Mouse (Mus musculus) embryonic facial prominence, embryonic 11.5 days (tissue): ENCODE results near the gene Relb. TPM values are rescaled to one million over a fixed set of nuclear protein-coding genes. Genes with fewer than 3 reads are reported as not detected.

Source experiments
- polyA plus RNA-seq: library from polyadenylated mRNA; unstranded; fragments of >200 nt; fragmentation: Nextera tagmentation; extraction: Ambion mirVana; gene quantifications from 2 replicates; pipeline ENCODE4 v1.2.1, GENCODE M21; 2014

Gene Relb
- polyA plus RNA-seq, 1 experiment from 2014 or later, result 4.3 TPM

Other genes with a start within 250 kb of the Relb start
- gene Ercc2, start 247.4 kb downstream of the Relb start, polyA plus RNA-seq, result 7.1 and 8.2 TPM in 2 replicates
- 3.9 and 5.6 TPM in 2 replicates for gene Klc3, start 225.3 kb downstream of the Relb start, polyA plus RNA-seq
- 0.17 TPM in 1 of 2 replicates, not detected in the other for gene Ckm, start 224.7 kb downstream of the Relb start, polyA plus RNA-seq
- gene Mark4, start 170.6 kb downstream of the Relb start, polyA plus RNA-seq, result 7.9 and 8.6 TPM in 2 replicates
- 1.2 and 1.7 TPM in 2 replicates for gene Exoc3l2, start 166.1 kb downstream of the Relb start, polyA plus RNA-seq
- 2.3 and 2.6 TPM in 2 replicates for gene Bloc1s3, start 121.1 kb downstream of the Relb start, polyA plus RNA-seq
- gene Trappc6a, start 121.0 kb downstream of the Relb start, polyA plus RNA-seq, result 51.7 and 58.2 TPM in 2 replicates
- gene Nkpd1, start 111.6 kb downstream of the Relb start, polyA plus RNA-seq, result 0.08 TPM in 1 of 2 replicates, not detected in the other
- 3.6 and 3.7 TPM in 2 replicates for gene Ppp1r37, start 66.4 kb downstream of the Relb start, polyA plus RNA-seq
- 0.22 and 0.31 TPM in 2 replicates for gene Zfp296, start 52.2 kb downstream of the Relb start, polyA plus RNA-seq
- gene Gemin7, start 51.8 kb downstream of the Relb start, polyA plus RNA-seq, result 158 and 167 TPM in 2 replicates
- 36.0 and 37.4 TPM in 2 replicates for gene Clasrp, start 25.0 kb downstream of the Relb start, polyA plus RNA-seq
- 92.5 and 94.7 TPM in 2 replicates for gene Clptm1, start 35.6 kb upstream of the Relb start, polyA plus RNA-seq
- 0.41 and 0.82 TPM in 2 replicates for gene Apoc2, start 48.5 kb upstream of the Relb start, polyA plus RNA-seq
- not detected in 2 replicates for gene Gm44805, start 52.0 kb upstream of the Relb start, polyA plus RNA-seq
- not detected in 2 replicates for gene Apoc4, start 52.0 kb upstream of the Relb start, polyA plus RNA-seq
- gene Apoc1, start 63.2 kb upstream of the Relb start, polyA plus RNA-seq, result 5.4 and 6.1 TPM in 2 replicates
- gene Apoe, start 69.8 kb upstream of the Relb start, polyA plus RNA-seq, result 180 and 210 TPM in 2 replicates
- gene Tomm40, start 86.0 kb upstream of the Relb start, polyA plus RNA-seq, result 123 and 131 TPM in 2 replicates
- gene Nectin2, start 121.0 kb upstream of the Relb start, polyA plus RNA-seq, result 69.8 and 73.0 TPM in 2 replicates
- 43.8 and 52.0 TPM in 2 replicates for gene Bcam, start 141.6 kb upstream of the Relb start, polyA plus RNA-seq
- 1.1 and 1.7 TPM in 2 replicates for gene Cblc, start 167.4 kb upstream of the Relb start, polyA plus RNA-seq
- gene Bcl3, start 193.3 kb upstream of the Relb start, polyA plus RNA-seq, result 1.4 and 2.2 TPM in 2 replicates
- gene Gm19345, start 222.6 kb upstream of the Relb start, polyA plus RNA-seq, result not detected in 2 replicates
- not detected in 2 replicates for gene Ceacam16, start 231.9 kb upstream of the Relb start, polyA plus RNA-seq